Mouse (Mus musculus) cortical plate, adult 2 months (tissue): ENCODE data around the gene Rab37.

Source experiments
- CTCF ChIP-seq: fragments of 200-500 bp; IDR thresholded peaks from 2 replicates; pipeline ENCODE4 v1.5.1; 2011; ENCODE audit warnings: mild to moderate bottlenecking, control low read depth, low read length; ENCODE audit not compliant: insufficient read depth; ENCODE audit errors: extremely low read depth
- POLR2A ChIP-seq: fragments of 200-500 bp; IDR thresholded peaks from 2 replicates; pipeline ENCODE4 v1.6.1; 2011; ENCODE audit warnings: mild to moderate bottlenecking, low read length, control low read depth; ENCODE audit not compliant: insufficient read depth; ENCODE audit errors: extremely low read depth

GRCm38 (mm10) chr11:115157933-115158719 lies 66.9 kb downstream of the Rab37 start:
- no peak for TF ChIP-seq CTCF
- TF ChIP-seq POLR2A, result no peak
